Mouse (Mus musculus): ENCODE measurements at regions not wholly inside any gene's neighbourhood (a gene's known extent, or its start where the extent isn't known, plus 50 kb on each side); places are given as distances from the start of the nearest gene placed in this dataset.

DNA sequence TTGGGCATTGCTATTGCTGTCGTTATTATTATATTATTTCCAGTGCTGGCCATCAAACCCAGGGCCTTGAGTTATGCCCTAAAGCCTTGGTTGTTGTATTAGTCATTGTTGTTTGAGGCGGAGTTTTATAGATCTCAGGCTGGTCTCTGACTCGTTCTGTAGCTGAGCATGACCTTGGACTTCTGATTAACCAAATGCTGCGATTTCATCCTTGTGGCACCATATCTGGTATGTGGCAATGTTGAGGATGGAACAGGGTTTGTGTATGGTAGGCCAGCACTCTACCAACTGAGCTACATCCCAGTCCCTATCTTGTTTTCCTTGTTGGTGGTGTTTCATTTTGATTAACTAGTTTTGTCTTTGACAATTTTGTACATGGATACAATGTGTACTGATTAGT lies 130.7 kb upstream of the Acsl4 start:
- TF ChIP-seq CTCF (IDR thresholded peaks at IDR 0.05; ENCODE audit: low read depth) (no peak), EP300 (IDR thresholded peaks at IDR 0.05; ENCODE audit: low read depth) (no peak)
